Mouse (Mus musculus): ENCODE results near the gene Fcgr1.
"Not testable (repeated sequence)": the region's sequence is repeated elsewhere in the genome, so short reads cannot be mapped to it uniquely, and the experiment has no call there.

Gene Fcgr1

DNA sequence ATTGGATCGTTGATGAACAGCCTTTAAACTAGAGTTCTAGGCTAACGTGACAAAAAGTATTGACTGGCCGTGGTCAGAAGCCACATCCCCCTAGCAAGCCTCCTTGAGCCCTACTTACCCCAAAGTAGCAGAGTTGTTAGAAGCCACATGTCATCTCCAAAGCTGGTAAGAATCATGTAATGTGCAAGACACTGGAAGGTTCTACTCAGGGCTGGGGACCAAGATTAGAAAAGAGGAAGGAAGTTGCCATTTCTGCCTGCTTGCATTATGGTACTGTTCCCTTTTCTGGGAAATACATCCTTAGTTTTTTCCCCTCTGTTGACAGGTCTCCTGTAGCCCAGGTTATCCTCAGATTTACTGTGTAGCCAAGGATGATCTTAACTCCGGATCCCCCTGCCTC lies at the start of gene Fcgr1:
Fcgr1 (minus strand) TSS at position 183 of the 400 bp plus-strand sequence.
- no peak for DNase-seq (ENCODE audit: low spot score)

DNA sequence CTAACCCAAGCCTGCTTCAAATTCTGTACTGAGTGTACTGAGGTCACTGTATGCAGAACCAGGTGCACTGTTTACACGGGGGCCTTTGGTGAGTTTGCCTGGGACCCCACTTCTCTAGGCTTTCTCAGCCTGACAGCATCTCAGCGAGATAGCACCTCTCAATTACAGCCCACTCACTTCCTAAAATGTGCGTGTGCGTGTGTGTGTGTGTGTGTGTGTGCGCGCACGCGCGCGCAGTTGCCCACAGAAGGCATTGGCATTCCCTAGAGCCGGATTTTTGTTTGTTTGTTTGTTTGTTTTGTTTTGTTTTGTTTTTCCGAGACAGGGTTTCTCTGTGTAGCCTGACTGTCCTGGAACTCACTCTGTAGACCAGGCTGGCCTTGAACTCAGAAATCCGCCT lies 48.9 kb upstream of the Fcgr1 start:
- not testable (repeated sequence) for DNase-seq (ENCODE audit: low spot score)

DNA sequence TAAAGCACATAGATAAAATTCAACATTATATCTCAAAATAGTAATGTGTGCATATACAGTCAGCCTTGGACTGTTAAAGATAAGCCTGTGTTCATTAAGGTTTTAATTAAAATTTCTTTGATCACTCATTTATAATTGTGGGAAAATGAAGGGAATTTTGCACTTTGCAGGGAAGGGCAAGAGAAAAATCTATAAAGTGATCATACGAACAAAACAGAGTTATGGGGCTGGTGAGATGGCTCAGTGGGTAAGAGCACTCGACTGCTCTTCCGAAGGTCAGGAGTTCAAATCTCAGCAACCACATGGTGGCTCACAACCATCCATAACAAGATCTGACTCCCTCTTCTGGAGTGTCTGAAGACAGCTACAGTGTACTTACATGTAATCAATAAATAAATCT lies 48.3 kb upstream of the Fcgr1 start:
- DNase-seq (ENCODE audit: low spot score): not testable (repeated sequence)

DNA sequence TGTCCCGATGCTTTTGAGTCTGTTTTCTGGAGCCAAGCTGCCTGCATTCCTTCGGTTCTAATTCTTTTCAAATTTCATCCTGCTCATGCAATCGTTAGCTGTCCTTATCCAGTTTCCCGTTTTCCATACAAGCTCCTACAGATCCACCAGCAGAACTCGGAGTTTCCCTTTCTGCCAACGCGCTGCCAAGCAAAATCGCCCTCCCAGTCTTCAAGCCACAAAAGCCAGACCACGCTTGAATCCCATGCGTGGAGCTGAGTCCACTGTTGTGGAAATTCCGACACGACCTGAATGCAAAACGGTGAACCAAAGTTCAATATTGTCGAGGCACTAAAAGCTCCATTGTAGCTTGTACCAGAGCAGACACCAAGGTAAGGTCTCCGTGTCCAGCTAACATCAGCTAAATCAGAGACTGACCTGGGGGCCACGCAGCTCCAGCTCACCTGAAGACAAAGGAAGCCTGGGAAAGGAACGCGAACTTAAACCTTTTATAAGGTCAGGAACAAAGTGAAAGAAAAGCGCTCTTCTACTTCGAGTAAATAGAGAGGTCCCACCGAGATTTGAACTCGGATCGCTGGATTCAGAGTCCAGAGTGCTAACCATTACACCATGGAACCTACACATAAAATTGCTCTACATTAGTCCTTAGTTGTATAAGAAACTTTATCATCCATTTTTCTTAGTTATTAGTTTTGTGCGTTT lies 47.0 kb upstream of the Fcgr1 start:
- no peak for DNase-seq (ENCODE audit: low spot score)

DNA sequence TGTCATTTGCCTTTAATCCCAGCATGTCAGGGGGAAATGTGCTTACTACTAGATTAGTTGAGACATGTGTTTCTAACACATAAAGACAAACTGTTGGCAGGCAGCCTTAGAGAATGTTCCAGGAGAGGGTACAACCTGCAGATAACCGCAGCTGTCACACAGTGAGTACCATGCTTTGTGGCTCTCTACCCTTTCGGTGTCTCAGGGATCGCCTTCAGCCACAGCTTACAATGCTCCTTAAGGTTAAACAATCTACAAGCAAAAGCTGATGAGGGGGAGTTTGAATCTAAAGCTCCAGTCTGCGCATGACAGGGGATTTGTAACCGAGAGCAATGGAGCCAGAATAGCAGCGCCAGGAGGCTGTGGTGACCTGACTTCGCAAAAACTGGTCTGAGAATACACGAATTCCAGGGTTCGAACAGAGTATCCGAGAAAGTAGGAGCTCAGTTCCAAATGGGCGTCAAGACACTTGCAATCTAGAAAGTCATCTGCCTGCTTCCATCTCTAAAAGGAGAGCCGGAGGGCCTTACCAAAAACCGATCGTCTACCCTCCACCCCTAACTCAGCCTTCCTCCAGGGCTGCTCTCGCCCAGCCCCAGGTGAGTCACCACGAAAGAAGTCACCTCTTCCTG lies 45.2 kb upstream of the Fcgr1 start:
- no peak for DNase-seq (ENCODE audit: low spot score)

DNA sequence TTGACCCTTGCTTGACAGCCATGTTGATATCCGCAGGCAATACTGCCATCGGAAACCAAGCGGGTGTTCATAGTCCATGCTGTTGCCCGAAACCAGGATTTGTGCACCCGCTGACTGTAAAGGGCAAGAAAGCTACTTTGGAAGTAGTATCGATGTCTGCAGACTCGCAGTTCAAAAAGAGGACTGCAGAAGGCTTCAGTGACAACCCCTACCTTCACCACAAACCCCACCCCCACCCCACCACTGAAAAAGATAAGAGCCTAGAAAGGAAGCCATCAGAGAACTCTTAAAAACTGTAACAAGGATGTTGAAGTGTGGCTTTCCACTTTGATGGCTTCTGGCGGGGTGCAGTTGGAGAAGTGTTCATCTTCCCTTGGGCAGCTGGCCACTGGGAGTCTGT lies 44.3 kb upstream of the Fcgr1 start:
- no peak for DNase-seq (ENCODE audit: low spot score)

DNA sequence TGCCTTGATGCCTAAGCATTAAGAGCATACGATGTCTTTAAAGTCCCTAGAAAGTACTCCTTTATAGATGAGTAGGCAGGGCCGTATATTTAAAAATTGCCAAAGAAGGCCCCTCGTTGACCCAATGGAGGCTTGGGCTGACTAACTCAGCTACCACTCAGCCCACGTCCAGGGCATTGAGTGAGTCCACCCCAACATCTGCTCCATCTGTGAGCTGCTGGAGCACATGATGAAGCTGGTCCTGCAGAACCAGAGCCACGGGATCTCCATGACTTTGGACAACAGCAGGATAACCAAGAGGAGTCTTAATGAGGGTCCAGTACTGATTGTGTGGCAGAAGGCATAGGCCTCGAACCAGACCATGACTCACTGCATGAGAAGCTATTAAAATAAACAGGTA lies 43.5 kb upstream of the Fcgr1 start:
- DNase-seq (ENCODE audit: low spot score): no peak

DNA sequence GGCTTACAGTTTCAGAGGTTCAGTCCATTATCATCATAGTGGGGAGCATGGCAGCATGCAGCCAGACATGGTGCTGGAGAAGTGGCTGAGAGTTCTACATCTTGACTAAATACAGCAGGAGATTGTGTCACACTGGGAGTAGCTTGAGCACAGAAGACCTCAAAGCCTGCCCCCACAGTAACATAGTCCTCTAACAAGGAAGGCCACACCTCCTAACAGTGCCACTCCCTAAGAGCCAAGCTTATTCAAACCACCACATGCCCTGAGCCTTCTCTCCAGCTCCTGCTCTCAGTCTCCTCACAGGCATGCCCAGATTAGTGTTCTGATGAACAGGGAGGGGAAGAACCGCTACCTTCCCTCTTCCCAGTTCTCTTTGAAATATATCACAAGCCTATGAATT lies 42.9 kb upstream of the Fcgr1 start:
- no peak for DNase-seq (ENCODE audit: low spot score)

DNA sequence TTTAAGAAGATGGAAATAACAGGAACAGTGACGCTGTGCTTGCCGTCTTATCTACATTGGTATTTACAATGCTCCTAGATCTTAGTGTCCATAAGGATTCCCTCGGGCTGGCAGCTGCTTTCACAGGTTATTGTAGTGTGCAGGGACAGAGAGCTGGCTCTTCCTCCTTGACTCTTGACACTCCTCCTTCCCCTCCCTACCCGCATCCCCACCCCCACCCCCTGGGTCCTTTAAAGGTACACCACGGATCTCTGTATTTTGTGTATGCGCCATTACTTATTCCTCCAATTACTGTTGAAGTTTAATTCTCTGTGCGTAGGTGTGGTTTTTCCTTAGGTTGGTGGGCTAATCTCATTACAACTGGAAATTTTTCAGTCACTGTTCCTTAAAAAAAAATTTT lies 41.8 kb upstream of the Fcgr1 start:
- no peak for DNase-seq (ENCODE audit: low spot score)

DNA sequence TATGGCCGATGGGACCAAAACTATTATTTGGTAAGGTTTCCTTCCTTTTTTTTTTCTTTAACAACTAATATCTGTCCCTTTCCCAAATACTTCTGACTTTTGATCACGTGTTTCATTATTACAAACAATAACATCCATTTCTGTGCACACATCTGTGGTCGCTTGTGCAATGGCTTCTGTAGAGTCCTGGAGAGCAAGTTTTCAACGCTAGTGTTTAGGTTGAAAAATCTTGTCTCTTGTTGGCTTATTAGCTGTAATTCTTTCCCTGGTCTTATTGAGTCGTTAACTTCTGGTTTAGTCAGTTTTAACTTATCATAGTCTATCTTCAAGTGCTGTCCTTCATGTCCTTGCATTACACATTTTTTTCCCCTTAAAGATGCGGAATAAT lies 41.4 kb upstream of the Fcgr1 start:
- no peak for DNase-seq (ENCODE audit: low spot score)

DNA sequence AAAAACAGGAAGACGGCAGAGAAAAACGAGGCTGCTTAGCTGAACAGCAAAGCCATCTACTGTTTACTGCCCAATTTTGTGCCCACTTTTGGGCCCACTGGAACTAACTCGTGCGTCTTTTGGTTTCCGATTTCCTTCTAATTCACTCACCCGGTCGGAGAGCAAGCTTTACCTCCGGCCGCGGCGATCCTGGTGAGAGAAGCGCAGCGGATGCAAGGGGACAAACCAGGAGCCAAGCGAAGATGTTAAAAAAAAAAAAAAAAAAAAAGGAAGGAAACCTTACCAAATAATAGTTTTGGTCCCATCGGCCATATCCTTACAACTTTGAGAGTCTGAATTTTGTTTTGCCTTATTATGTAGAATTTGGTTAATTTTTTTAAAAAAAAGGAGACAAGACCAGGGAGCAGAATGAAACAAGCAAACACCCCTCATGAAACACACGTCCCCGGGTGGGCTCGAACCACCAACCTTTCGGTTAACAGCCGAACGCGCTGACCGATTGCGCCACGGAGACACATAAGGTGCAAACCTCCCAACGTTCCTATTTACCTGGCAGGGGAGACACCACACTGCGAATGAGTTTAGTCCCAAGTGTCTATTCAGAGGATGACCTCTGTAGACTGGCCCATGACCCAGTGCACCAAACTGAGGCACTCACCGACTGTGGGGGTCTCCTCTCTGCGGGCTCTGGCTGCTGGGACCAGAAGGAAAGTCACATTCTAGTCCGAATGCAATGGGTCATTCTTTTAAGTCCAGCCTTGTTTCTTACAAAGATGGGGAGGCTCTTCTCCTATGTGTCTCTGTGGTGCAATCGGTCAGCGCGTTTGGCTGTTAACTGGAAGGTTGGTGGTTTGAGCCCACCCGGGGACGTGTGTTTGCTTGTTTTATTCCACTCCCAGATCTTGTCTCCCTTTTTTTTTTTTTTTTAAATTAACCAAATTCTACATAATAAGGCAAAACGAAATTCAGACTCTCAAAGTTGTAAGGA lies 40.7 kb upstream of the Fcgr1 start:
- DNase-seq (ENCODE audit: low spot score): no peak

DNA sequence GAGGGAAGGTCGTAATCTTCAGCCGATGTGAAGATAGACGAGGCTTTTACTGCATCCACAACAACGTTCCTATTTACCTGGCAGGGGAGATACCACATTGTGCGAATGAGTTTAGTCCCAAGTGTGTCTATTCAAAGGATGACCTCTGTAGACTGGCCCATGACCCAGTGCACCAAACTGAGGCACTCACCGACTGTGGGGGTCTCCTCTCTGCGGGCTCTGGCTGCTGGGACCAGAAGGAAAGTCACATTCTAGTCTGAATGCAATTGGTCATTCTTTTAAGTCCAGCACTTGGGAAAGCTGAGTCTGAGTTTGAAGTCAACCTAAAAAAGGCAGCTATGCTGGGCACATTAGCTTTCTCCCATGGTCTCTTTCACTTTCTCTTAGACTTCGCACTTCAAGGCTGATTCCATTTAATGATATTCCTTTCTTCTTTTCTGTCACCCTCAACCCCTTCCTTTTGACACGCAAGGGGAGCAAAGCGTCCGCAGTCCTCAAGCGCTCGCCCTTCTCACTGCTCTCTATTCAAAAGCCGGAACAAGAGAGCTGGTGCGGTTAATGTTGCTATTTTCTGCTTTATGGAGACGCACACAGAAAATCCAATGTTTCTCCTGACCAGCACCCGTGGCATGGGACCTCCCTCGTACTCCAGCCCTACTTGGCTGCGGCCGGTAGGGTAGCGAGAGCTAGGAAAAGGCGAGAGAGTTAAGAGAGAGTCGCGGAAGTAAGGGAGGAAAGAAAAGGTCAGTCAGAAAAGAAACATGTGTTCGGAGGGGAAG lies 39.8 kb upstream of the Fcgr1 start:
- no peak for DNase-seq (ENCODE audit: low spot score)

DNA sequence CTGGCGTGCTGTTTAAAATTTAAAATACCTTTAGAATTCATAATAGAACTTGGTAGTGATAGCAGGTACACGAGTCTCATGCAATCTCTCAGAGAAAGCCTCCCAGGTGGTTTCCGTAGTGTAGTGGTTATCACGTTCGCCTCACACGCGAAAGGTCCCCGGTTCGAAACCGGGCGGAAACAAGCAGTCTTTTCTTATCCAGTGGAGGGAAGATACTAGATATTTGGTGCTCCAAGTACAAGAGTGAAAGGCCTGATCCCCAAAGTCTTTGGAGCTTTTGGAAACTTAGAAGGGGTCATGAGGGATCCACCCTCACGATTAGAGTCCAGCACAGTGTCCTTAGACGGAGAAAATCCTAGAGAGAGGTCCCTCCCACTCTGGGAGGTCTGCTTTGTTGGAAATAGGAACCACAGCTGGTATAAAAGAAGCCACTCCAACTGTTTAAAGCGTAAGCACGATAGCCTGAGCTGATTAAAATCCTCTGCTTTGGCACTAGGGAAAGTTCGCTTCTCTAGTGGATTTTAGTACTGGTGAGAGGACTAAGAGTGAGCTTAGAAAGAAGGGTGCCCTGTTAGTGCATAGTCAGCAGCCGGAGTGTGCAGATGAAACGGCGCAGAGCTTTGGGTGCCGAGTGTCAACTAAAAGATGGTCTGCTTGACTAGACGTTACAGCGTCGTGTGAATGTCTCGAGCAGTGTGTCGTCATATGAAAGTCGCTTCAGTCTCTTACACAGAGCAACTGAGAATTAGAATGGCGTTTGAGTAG lies 39.0 kb upstream of the Fcgr1 start:
- no peak for DNase-seq (ENCODE audit: low spot score)

DNA sequence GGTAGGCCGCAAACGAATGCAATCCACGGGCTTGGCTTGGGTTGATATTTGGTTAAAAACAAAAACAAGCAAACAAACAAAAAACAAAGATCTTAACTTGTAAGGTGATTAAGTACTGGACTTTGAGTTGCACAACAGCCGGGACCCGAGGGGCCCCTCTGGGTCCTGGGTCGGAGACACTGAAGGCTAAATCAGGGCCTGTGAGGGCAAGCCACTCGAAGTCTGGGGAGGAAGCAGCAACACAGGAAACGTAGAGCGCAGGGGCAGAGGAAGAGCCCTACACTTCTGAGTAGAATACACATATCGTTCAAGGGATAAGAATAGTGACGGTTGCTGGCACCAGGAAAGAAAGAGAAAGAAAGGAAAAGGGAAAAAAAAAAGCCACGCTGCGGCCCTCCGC lies 38.2 kb upstream of the Fcgr1 start:
- DNase-seq (ENCODE audit: low spot score): no peak

DNA sequence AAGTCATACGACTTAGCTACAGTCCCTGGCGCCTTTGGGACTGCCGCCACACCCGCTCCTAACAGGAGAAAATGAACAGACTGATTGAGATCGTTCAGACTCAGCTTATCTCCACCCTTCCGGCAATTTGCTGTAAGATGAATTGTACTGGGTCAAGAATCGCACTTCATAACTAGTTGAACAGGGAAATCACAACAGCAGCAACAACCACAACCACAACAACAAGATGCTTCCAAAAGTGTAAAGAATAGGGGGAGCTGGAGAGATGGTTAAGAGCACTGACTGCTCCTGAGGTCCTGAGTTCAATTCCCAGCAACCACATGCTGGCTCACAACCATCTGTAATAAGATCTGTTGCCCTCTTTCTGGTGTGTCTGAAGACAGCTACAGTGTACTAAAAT lies 37.7 kb upstream of the Fcgr1 start:
- DNase-seq (ENCODE audit: low spot score): no peak

DNA sequence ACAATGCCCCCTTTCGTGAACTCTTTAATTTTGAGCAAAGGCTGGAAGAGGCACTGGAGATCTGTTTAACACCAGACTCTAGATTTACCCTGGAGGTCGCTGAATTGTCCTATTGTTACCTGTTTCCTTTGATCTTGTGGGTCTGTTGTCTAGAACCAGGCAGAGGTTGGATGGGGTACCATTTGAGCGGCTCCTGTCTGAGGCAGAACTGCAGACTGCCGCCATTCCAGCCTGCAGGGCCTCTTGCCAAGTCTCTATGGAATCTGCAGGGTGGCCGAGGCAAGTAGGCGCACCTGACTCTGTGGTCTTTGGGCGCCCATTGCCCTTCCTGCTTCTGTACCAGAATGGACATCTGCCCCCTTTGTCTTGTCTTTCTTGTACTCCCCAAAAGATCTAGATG lies 36.8 kb upstream of the Fcgr1 start:
- DNase-seq (ENCODE audit: low spot score): no peak

DNA sequence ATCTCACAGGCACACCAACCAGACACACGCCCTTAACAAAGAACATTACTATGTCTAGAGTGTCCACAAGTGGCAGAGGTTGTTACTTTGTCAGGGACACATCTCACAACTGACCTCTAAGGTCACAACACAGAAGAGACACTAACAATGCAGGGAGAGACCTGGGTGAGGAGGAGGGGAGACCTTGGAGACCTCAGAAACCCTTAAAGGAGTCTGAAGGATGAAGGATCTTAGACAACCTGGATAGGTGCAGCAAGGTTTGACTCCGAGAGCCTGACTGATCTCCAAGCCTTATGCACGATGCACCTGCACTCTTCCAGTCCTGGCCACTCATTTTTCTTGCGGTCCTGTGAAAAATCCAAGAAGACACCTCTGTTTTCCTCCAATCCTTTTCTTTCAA lies 36.4 kb upstream of the Fcgr1 start:
- no peak for DNase-seq (ENCODE audit: low spot score)

DNA sequence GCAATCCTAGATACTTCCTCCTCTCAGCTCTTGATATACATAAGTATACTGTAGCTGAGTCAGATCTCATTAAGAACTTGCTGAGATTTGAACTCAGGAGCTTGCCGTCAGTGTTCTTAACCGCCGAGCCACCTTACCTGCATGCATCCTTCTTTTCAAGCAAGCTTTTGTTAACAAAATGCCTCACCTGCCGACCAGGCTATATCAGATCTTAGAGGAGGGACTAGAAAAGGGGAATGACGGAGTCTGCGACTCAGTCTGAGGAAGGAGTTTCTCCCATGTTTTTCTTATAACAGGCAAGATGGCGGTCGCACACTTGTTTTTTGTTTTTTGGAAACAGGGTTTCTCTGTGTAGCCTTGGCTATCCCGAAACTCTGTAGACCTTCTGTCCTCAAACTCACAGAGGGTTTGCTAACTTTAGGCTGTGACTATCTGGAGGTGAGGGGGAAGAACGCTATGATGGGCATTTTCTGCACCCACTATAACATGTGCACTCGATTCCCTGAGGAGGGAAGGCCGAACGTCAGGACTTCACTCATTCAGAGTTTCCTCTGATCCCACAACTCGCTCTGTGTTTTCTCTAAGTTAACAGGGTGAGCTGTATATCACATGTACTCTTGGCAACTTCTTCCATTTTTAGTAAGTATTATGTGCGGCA lies 35.1 kb upstream of the Fcgr1 start:
- DNase-seq (ENCODE audit: low spot score): no peak

DNA sequence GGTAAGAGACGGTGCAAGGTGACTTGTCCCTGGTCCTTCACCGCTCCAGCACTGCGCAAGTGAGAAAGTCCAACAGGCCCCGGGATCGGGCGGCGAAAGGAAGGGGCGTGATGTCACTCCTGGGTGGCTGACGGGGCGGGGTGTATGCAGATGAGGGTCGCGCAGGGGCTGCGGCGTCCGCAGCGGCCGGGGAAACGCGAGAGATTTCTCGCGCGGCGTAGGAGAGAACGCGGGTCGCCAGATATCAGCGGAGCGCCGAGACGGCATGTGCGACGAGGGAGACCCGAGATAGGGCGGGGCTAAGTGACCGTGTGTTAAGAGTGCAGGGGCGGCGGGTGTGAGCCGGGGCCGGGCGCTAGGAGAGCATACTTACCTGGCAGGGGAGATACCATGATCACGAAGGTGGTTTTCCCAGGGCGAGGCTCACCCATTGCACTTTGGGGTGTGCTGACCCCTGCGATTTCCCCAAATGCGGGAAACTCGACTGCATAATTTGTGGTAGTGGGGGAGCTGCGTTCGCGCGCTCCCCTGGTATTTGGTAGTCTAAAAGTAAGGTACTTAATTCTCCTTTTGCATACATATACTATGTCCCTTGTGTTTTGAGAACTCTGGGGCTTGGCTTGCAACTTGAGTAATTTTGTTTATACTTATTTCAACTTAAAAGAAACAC lies 34.4 kb upstream of the Fcgr1 start:
- peak; percentile 37 for DNase-seq (ENCODE audit: low spot score)

DNA sequence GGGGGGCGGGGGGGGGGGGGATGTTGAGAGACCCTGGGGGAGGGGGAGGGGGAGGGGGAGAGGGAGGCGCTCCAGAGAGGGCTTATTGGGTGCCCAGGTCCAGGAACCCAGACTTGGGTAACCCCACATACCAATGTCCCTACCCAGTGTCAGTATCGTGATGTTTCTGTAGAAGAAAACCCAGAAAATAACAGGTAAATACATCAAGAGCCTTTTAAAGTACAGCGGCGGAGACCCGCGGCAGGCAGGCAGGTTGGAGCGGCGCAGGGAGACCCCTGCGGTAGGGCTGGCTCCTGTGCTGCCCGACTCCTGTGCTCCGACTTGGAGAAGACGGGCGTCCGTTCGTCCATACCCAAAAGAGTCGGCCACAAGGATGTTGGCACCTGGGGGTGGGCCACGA lies 33.9 kb upstream of the Fcgr1 start:
- no peak for DNase-seq (ENCODE audit: low spot score)

Data from urinary bladder, postnatal 14 days (tissue).